Mouse (Mus musculus): ENCODE data around the gene Zfp775. TPM values are rescaled to one million over a fixed set of nuclear protein-coding genes. Genes with fewer than 3 reads are reported as not detected.

Gene Zfp775
- polyA plus RNA-seq, 1 experiment from 2014 or later, result 2.2 TPM

- 76% methylated on average over 3 of the region's 3 CpGs for WGBS
- H3K27ac ChIP-seq (ENCODE audit: low read depth, low read length), result no peak overlapping the region
- H3K27me3 ChIP-seq (replicated peaks; ENCODE audit: control insufficient read depth, insufficient read depth, low read length), result no peaks in the 10 kb centered on the region
- no peak for ATAC-seq
- H3K4me2 ChIP-seq (replicated peaks; ENCODE audit: low read depth), result no peak overlapping the region
- H3K9ac ChIP-seq (ENCODE audit: low read depth, low read length), result no peak overlapping the region
- 0 out of 2 replicates have a peak, but pooled peaks cover 5% of the 10 kb centered on the region for H3K4me1 ChIP-seq (replicated peaks; ENCODE audit: control insufficient read depth, insufficient read depth, low read length)
- no peak for TF ChIP-seq CTCF (IDR thresholded peaks at IDR 0.05; ENCODE audit: low read depth)
- no peaks in the 10 kb centered on the region for H3K36me3 ChIP-seq (ENCODE audit: control insufficient read depth, insufficient read depth)
- no peak overlapping the region for H3K4me3 ChIP-seq (ENCODE audit: low read depth, low read length)
- no peaks in the 10 kb centered on the region for H3K9me3 ChIP-seq (ENCODE audit: control insufficient read depth)
Measured at GRCm38 (mm10) chr6:48555956-48556355, 45.9 kb upstream of the Zfp775 start.

GRCm38 (mm10) chr6:48565693-48566310 is 36.1 kb upstream of the Zfp775 start:
- H3K4me2 ChIP-seq (replicated peaks; ENCODE audit: low read depth), result no peak overlapping the region
- TF ChIP-seq CTCF (IDR thresholded peaks at IDR 0.05; ENCODE audit: low read depth), result no peak
- no peaks in the 10 kb centered on the region for H3K9me3 ChIP-seq (ENCODE audit: control insufficient read depth)
- H3K36me3 ChIP-seq (ENCODE audit: control insufficient read depth, insufficient read depth), result peaks cover 7% of the 10 kb centered on the region; the same call in 1 of the 2 replicates
- H3K27ac ChIP-seq (ENCODE audit: low read depth, low read length), result no peak overlapping the region
- 73% methylated on average over 4 of the region's 4 CpGs for WGBS
- no peaks in the 10 kb centered on the region for H3K27me3 ChIP-seq (replicated peaks; ENCODE audit: control insufficient read depth, insufficient read depth, low read length)
- no peak overlapping the region for H3K4me3 ChIP-seq (ENCODE audit: low read depth, low read length)
- no peak overlapping the region for H3K9ac ChIP-seq (ENCODE audit: low read depth, low read length)
- H3K4me1 ChIP-seq (replicated peaks; ENCODE audit: control insufficient read depth, insufficient read depth, low read length), result no peaks in the 10 kb centered on the region
- ATAC-seq, result no peak

- Histone ChIP-seq H3K27ac (ENCODE audit: low read depth, low read length) (no peak overlapping the region), H3K4me2 (replicated peaks; ENCODE audit: low read depth) (no peak overlapping the region), H3K27me3 (replicated peaks; ENCODE audit: control insufficient read depth, insufficient read depth, low read length) (no peaks in the 10 kb centered on the region), H3K4me3 (ENCODE audit: low read depth, low read length) (no peak overlapping the region), H3K9ac (ENCODE audit: low read depth, low read length) (no peak overlapping the region), H3K4me1 (replicated peaks; ENCODE audit: control insufficient read depth, insufficient read depth, low read length) (no peaks in the 10 kb centered on the region), H3K9me3 (ENCODE audit: control insufficient read depth) (no peaks in the 10 kb centered on the region), H3K36me3 (ENCODE audit: control insufficient read depth, insufficient read depth) (peaks cover 7% of the 10 kb centered on the region; the same call in 1 of the 2 replicates)
- ATAC-seq, result no peak
- TF ChIP-seq CTCF (IDR thresholded peaks at IDR 0.05; ENCODE audit: low read depth), result no peak
- WGBS, result 47% methylated on average over 5 of the region's 5 CpGs
Measured at GRCm38 (mm10) chr6:48566312-48566711, 35.6 kb upstream of the Zfp775 start.

- Histone ChIP-seq H3K4me2 (replicated peaks; ENCODE audit: low read depth) (0 out of 2 replicates have a peak overlapping the region, but pooled peaks have one; percentile 6), H3K27ac (ENCODE audit: low read depth, low read length) (peak overlapping the region; percentile 57), H3K4me3 (ENCODE audit: low read depth, low read length) (no peak overlapping the region), H3K9me3 (ENCODE audit: control insufficient read depth) (no peaks in the 10 kb centered on the region), H3K9ac (ENCODE audit: low read depth, low read length) (no peak overlapping the region), H3K36me3 (ENCODE audit: control insufficient read depth, insufficient read depth) (peaks cover 5% of the 10 kb centered on the region; the same call in 1 of the 2 replicates), H3K4me1 (replicated peaks; ENCODE audit: control insufficient read depth, insufficient read depth, low read length) (0 out of 2 replicates have a peak, but pooled peaks cover 6% of the 10 kb centered on the region), H3K27me3 (replicated peaks; ENCODE audit: control insufficient read depth, insufficient read depth, low read length) (no peaks in the 10 kb centered on the region)
- ATAC-seq, result no peak
- TF ChIP-seq CTCF (IDR thresholded peaks at IDR 0.05; ENCODE audit: low read depth), result no peak
- WGBS, result 56% methylated on average over 21 of the region's 21 CpGs
Measured at GRCm38 (mm10) chr6:48568036-48568984, 33.6 kb upstream of the Zfp775 start.

GRCm38 (mm10) chr6:48569065-48569807 is 32.6 kb upstream of the Zfp775 start:
- 54% methylated on average over 8 of the region's 8 CpGs for WGBS
- Histone ChIP-seq H3K36me3 (ENCODE audit: control insufficient read depth, insufficient read depth) (peaks cover 4% of the 10 kb centered on the region; the same call in 1 of the 2 replicates), H3K4me1 (replicated peaks; ENCODE audit: control insufficient read depth, insufficient read depth, low read length) (0 out of 2 replicates have a peak, but pooled peaks cover 7% of the 10 kb centered on the region), H3K4me2 (replicated peaks; ENCODE audit: low read depth) (no peak overlapping the region), H3K27ac (ENCODE audit: low read depth, low read length) (no peak overlapping the region; the same call in 1 of the 2 replicates), H3K27me3 (replicated peaks; ENCODE audit: control insufficient read depth, insufficient read depth, low read length) (no peaks in the 10 kb centered on the region), H3K4me3 (ENCODE audit: low read depth, low read length) (no peak overlapping the region), H3K9me3 (ENCODE audit: control insufficient read depth) (no peaks in the 10 kb centered on the region), H3K9ac (ENCODE audit: low read depth, low read length) (no peak overlapping the region)
- TF ChIP-seq CTCF (IDR thresholded peaks at IDR 0.05; ENCODE audit: low read depth), result no peak
- ATAC-seq, result no peak
